Mouse (Mus musculus) hindbrain, embryonic 14.5 days (tissue): ENCODE measurements around the gene Mgst1. TPM values are rescaled to one million over a fixed set of nuclear protein-coding genes. Genes with fewer than 3 reads are reported as not detected.

Experiments
- polyA plus RNA-seq: library from polyadenylated mRNA; unstranded; fragments of >200 nt; fragmentation: Nextera tagmentation; extraction: Ambion mirVana; gene quantifications from 2 replicates; pipeline ENCODE4 v1.2.1, GENCODE M21; 2014

The Mgst1 gene
- polyA plus RNA-seq, 1 experiment from 2014 or later, result 114 TPM

Other genes starting within 250 kb of the Mgst1 start
- not detected in 2 replicates for gene Slc15a5, start 60.4 kb upstream of the Mgst1 start, polyA plus RNA-seq